Mouse (Mus musculus): ENCODE data around the gene C77080. TPM values are rescaled to one million over a fixed set of nuclear protein-coding genes. Genes with fewer than 3 reads are reported as not detected.
A peak's percentile ranks its signal among the peaks of the same experiment; 100 is the strongest.

The C77080 gene
- total and polyA plus RNA-seq, 2 experiments, result 8.9 to 60.7 TPM

- H3K27ac ChIP-seq (replicated peaks; ENCODE audit: insufficient read depth, low read depth, low read length), result no peak overlapping the region
- DNase-seq (ENCODE audit: extremely low read depth, low read depth, low spot score), result no peak
- no peak for TF ChIP-seq POLR2A (IDR thresholded peaks at IDR 0.05; ENCODE audit: extremely low read depth, insufficient read depth, low read length)
- no peak for TF ChIP-seq CTCF (IDR thresholded peaks at IDR 0.05; ENCODE audit: low read depth, low read length)
- WGBS, result 100% methylated on average over 3 of the region's 3 CpGs
- H3K4me1 ChIP-seq (ENCODE audit: control insufficient read depth, insufficient read depth, low read length), result peaks cover 4% of the 10 kb centered on the region; the same call in 1 of the 2 replicates
- no peak overlapping the region for H3K4me3 ChIP-seq (ENCODE audit: insufficient read depth, low read depth, low read length)
- H3K27me3 ChIP-seq (ENCODE audit: control insufficient read depth, insufficient read depth, low read length), result no peaks in the 10 kb centered on the region
- no peaks in the 10 kb centered on the region for H3K36me3 ChIP-seq (ENCODE audit: control insufficient read depth, insufficient read depth, low read length)
- H3K79me2 ChIP-seq (ENCODE audit: control insufficient read depth, insufficient read depth, low read length), result no peaks in the 10 kb centered on the region
- H3K9ac ChIP-seq (ENCODE audit: low read depth, low read length), result no peak overlapping the region
These were observed 6.6 kb downstream of the C77080 start for GRCm38 (mm10) chr4:129254571-129254970.

GRCm38 (mm10) chr4:129252492-129252891, 8.7 kb downstream of the C77080 start:
- no peak for TF ChIP-seq CTCF (IDR thresholded peaks at IDR 0.05; ENCODE audit: low read depth, low read length)
- no peak for TF ChIP-seq POLR2A (IDR thresholded peaks at IDR 0.05; ENCODE audit: extremely low read depth, insufficient read depth, low read length)
- WGBS, result 96% methylated on average over 2 of the region's 2 CpGs
- no peaks in the 10 kb centered on the region for H3K36me3 ChIP-seq (ENCODE audit: control insufficient read depth, insufficient read depth, low read length)
- H3K4me1 ChIP-seq (ENCODE audit: control insufficient read depth, insufficient read depth, low read length), result peaks cover 4% of the 10 kb centered on the region; the same call in 1 of the 2 replicates
- DNase-seq (ENCODE audit: extremely low read depth, low read depth, low spot score), result no peak
- no peaks in the 10 kb centered on the region for H3K27me3 ChIP-seq (ENCODE audit: control insufficient read depth, insufficient read depth, low read length)
- no peak overlapping the region for H3K4me3 ChIP-seq (ENCODE audit: insufficient read depth, low read depth, low read length)
- no peak overlapping the region for H3K27ac ChIP-seq (replicated peaks; ENCODE audit: insufficient read depth, low read depth, low read length)
- no peak overlapping the region for H3K9ac ChIP-seq (ENCODE audit: low read depth, low read length)
- H3K79me2 ChIP-seq (ENCODE audit: control insufficient read depth, insufficient read depth, low read length), result peaks cover 5% of the 10 kb centered on the region; the same call in 1 of the 2 replicates

- no peaks in the 10 kb centered on the region for H3K27me3 ChIP-seq (ENCODE audit: control insufficient read depth, insufficient read depth, low read length)
- peak overlapping the region; percentile 97 for H3K27ac ChIP-seq (replicated peaks; ENCODE audit: insufficient read depth, low read depth, low read length)
- no peak overlapping the region for H3K4me3 ChIP-seq (ENCODE audit: insufficient read depth, low read depth, low read length)
- TF ChIP-seq POLR2A (IDR thresholded peaks at IDR 0.05; ENCODE audit: extremely low read depth, insufficient read depth, low read length) (no peak), CTCF (IDR thresholded peaks at IDR 0.05; ENCODE audit: low read depth, low read length) (no peak)
- 22% methylated on average over 15 of the region's 15 CpGs for WGBS
- peaks cover 7% of the 10 kb centered on the region for H3K4me1 ChIP-seq (ENCODE audit: control insufficient read depth, insufficient read depth, low read length)
- DNase-seq (ENCODE audit: extremely low read depth, low read depth, low spot score), result peak; percentile 73
- H3K79me2 ChIP-seq (ENCODE audit: control insufficient read depth, insufficient read depth, low read length), result peaks cover 5% of the 10 kb centered on the region; the same call in 1 of the 2 replicates
- H3K9ac ChIP-seq (ENCODE audit: low read depth, low read length), result peak overlapping the region; percentile 74
- no peaks in the 10 kb centered on the region for H3K36me3 ChIP-seq (ENCODE audit: control insufficient read depth, insufficient read depth, low read length)
These were observed 9.6 kb downstream of the C77080 start for GRCm38 (mm10) chr4:129251482-129252125.

- Histone ChIP-seq H3K9ac (ENCODE audit: low read depth, low read length) (peak overlapping the region; percentile 74), H3K79me2 (ENCODE audit: control insufficient read depth, insufficient read depth, low read length) (peaks cover 5% of the 10 kb centered on the region; the same call in 1 of the 2 replicates), H3K36me3 (ENCODE audit: control insufficient read depth, insufficient read depth, low read length) (no peaks in the 10 kb centered on the region), H3K27ac (replicated peaks; ENCODE audit: insufficient read depth, low read depth, low read length) (peak overlapping the region; percentile 97), H3K4me1 (ENCODE audit: control insufficient read depth, insufficient read depth, low read length) (peaks cover 7% of the 10 kb centered on the region), H3K27me3 (ENCODE audit: control insufficient read depth, insufficient read depth, low read length) (no peaks in the 10 kb centered on the region), H3K4me3 (ENCODE audit: insufficient read depth, low read depth, low read length) (peak overlapping the region; percentile 28)
- WGBS, result 21% methylated on average over 15 of the region's 15 CpGs
- no peak for TF ChIP-seq CTCF (IDR thresholded peaks at IDR 0.05; ENCODE audit: low read depth, low read length)
- peak; percentile 72; the same call in 1 of the 2 replicates for TF ChIP-seq POLR2A (IDR thresholded peaks at IDR 0.05; ENCODE audit: extremely low read depth, insufficient read depth, low read length)
- peak; percentile 96 for DNase-seq (ENCODE audit: extremely low read depth, low read depth, low spot score)
These were observed 10.3 kb downstream of the C77080 start for GRCm38 (mm10) chr4:129250759-129251481.

- Histone ChIP-seq H3K27me3 (ENCODE audit: control insufficient read depth, insufficient read depth, low read length) (no peaks in the 10 kb centered on the region), H3K36me3 (ENCODE audit: control insufficient read depth, insufficient read depth, low read length) (no peaks in the 10 kb centered on the region), H3K79me2 (ENCODE audit: control insufficient read depth, insufficient read depth, low read length) (peaks cover 21% of the 10 kb centered on the region), H3K9ac (ENCODE audit: low read depth, low read length) (no peak overlapping the region), H3K4me1 (ENCODE audit: control insufficient read depth, insufficient read depth, low read length) (peaks cover 19% of the 10 kb centered on the region), H3K27ac (replicated peaks; ENCODE audit: insufficient read depth, low read depth, low read length) (peak overlapping the region; percentile 77), H3K4me3 (ENCODE audit: insufficient read depth, low read depth, low read length) (no peak overlapping the region)
- TF ChIP-seq POLR2A (IDR thresholded peaks at IDR 0.05; ENCODE audit: extremely low read depth, insufficient read depth, low read length) (no peak), CTCF (IDR thresholded peaks at IDR 0.05; ENCODE audit: low read depth, low read length) (no peak)
- peak; percentile 46 for DNase-seq (ENCODE audit: extremely low read depth, low read depth, low spot score)
- WGBS, result 58% methylated on average over 7 of the region's 7 CpGs
These were observed 11.9 kb downstream of the C77080 start for GRCm38 (mm10) chr4:129249288-129249687.
